In the genomic region with DNA sequence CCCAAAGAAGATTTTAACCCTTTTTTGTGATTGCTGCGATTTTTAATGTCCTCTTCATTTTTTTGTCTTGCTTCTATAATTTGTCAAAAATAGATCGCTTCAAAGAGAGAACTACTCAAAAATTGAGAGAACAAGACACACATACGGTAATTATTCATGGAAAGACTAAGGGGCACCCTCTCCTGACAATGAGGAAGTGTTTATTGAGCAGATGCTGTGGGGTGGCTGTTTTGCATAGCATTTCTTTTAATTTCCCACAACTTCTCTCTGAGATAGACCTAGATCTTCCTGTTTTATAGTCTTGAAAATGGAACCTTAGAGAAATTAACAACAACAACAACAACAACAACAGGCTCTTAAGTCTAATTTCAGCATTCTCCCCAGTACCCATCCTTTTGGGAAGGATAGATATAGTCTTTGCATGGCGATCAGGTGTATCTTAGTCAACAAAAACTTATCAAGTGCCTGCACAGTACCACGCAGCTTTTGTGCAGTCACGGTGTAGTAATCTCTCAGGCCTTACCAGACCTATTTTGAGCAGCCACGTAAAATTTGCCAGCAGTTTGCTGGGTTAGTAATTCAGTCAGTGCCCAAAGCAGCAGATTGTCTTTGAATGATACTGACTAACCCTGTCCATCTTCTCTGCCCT, we compare ENCODE assay signal across 28 mouse cellular contexts. TPM values are rescaled to one million over a fixed set of nuclear protein-coding genes. Genes with fewer than 3 reads are reported as not detected.
DNase-seq lines count a peak whose midpoint lies in the region; ATAC-seq lines count a peak whose summit lies in the region.
"Had no signal": no experiment of that assay in that cellular context is flagged by ENCODE, and none has a peak within 500 bp of the region (broad histone marks: within the 10 kb centered on the region; RNA-seq: fewer than 3 reads in every experiment).

No protein-coding gene starts in this region.

- ATAC-seq in erythroblast, adult 5-6 weeks (replicated peaks; ENCODE audit: low FRiP score, poor library complexity, severe bottlenecking) = peak; percentile 54
- ATAC-seq in liver, embryonic 15.5 days (ENCODE audit: insufficient read depth) = peak; percentile 71
- no peak for ATAC-seq in forebrain, embryonic 15.5 days (replicated peaks)
- ATAC-seq: forebrain, embryonic 16.5 days; intestine, postnatal 0 days had no signal

- H3K27ac ChIP-seq in liver, embryonic 15.5 days (replicated peaks) = no peak overlapping the region
- H3K27ac ChIP-seq in forebrain, embryonic 15.5 days (replicated peaks) = no peak overlapping the region
- H3K27ac ChIP-seq: embryonic facial prominence, embryonic 12.5 days; heart, embryonic 15.5 days; layer of hippocampus, adult 2 months; limb, embryonic 10.5 days; midbrain, embryonic 12.5 days; neural tube, embryonic 12.5 days; stomach, postnatal 0 days had no signal

- H3K9me3 ChIP-seq in liver, embryonic 15.5 days (replicated peaks) = no peaks in the 10 kb centered on the region
- no peaks in the 10 kb centered on the region for H3K9me3 ChIP-seq in forebrain, embryonic 15.5 days
- H3K9me3 ChIP-seq: embryonic facial prominence, embryonic 12.5 days; heart, embryonic 15.5 days; limb, embryonic 10.5 days; midbrain, embryonic 12.5 days; neural tube, embryonic 12.5 days had no signal

- DNase-seq in spleen, postnatal 36 days (ENCODE audit: low spot score in 2 of 2) = peak; percentile 62 to 68
- DNase-seq in spleen, postnatal 14 days (ENCODE audit: low spot score in 2 of 2) = no peak
- DNase-seq in splenic B cell, adult 2 months (ENCODE audit: low read depth, low spot score) = peak; percentile 82
- no peak for DNase-seq in cerebellum, adult 9-11 months
- DNase-seq in thymus, postnatal 36 days = no peak
- DNase-seq: adrenal gland, postnatal 36 days; cerebellum, adult 11-12 months; cerebellum, postnatal 14 days; gastrocnemius, postnatal 25 days; kidney, postnatal 25 days; lung, postnatal 10 days; retina, postnatal 1 day; right cerebral cortex, postnatal 25 days; spleen, adult 18-20 months; thymus, adult 2 months had no signal

- no peaks in the 10 kb centered on the region for H3K36me3 ChIP-seq in liver, embryonic 15.5 days (replicated peaks)
- no peaks in the 10 kb centered on the region for H3K36me3 ChIP-seq in splenic B cell, adult 2 months (ENCODE audit: control insufficient read depth, insufficient read depth, low read length, poor library complexity, severe bottlenecking)
- no peaks in the 10 kb centered on the region for H3K36me3 ChIP-seq in forebrain, embryonic 15.5 days
- H3K36me3 ChIP-seq: embryonic facial prominence, embryonic 12.5 days; heart, embryonic 15.5 days; limb, embryonic 10.5 days; midbrain, embryonic 12.5 days; neural tube, embryonic 12.5 days had no signal

- peaks cover 37% of the 10 kb centered on the region for H3K4me1 ChIP-seq in liver, embryonic 15.5 days (replicated peaks)
- H3K4me1 ChIP-seq in forebrain, embryonic 15.5 days = no peaks in the 10 kb centered on the region
- H3K4me1 ChIP-seq: embryonic facial prominence, embryonic 12.5 days; heart, embryonic 15.5 days; midbrain, embryonic 12.5 days; neural tube, embryonic 12.5 days had no signal

- no peak overlapping the region for H3K9ac ChIP-seq in liver, embryonic 15.5 days
- no peak overlapping the region for H3K9ac ChIP-seq in forebrain, embryonic 15.5 days (replicated peaks)
- H3K9ac ChIP-seq: embryonic facial prominence, embryonic 12.5 days; heart, embryonic 15.5 days; midbrain, embryonic 12.5 days; neural tube, embryonic 12.5 days had no signal

- no peaks in the 10 kb centered on the region for H3K27me3 ChIP-seq in liver, embryonic 15.5 days
- H3K27me3 ChIP-seq in splenic B cell, adult 2 months (ENCODE audit: control insufficient read depth, insufficient read depth, low read length, poor library complexity, severe bottlenecking) = no peaks in the 10 kb centered on the region
- H3K27me3 ChIP-seq in forebrain, embryonic 15.5 days = peaks cover 4% of the 10 kb centered on the region; the same call in 1 of the 2 replicates
- H3K27me3 ChIP-seq: embryonic facial prominence, embryonic 12.5 days; heart, embryonic 15.5 days; midbrain, embryonic 12.5 days; neural tube, embryonic 12.5 days had no signal

- H3K4me2 ChIP-seq in liver, embryonic 15.5 days = no peak overlapping the region
- H3K4me2 ChIP-seq in forebrain, embryonic 15.5 days (replicated peaks) = no peak overlapping the region
- H3K4me2 ChIP-seq: embryonic facial prominence, embryonic 12.5 days; heart, embryonic 15.5 days; midbrain, embryonic 12.5 days; neural tube, embryonic 12.5 days had no signal

- no peak overlapping the region for H3K4me3 ChIP-seq in liver, embryonic 15.5 days (replicated peaks)
- no peak overlapping the region for H3K4me3 ChIP-seq in forebrain, embryonic 15.5 days
- H3K4me3 ChIP-seq: embryonic facial prominence, embryonic 12.5 days; erythroblast, embryonic 14.5 days; heart, embryonic 15.5 days; layer of hippocampus, adult 2 months; limb, embryonic 10.5 days; midbrain, embryonic 12.5 days; neural tube, embryonic 12.5 days had no signal

- 41% methylated on average over 7 of the region's 7 CpGs for WGBS in liver, embryonic 15.5 days (ENCODE audit: insufficient replicate concordance)
- 88% methylated on average over 7 of the region's 7 CpGs for WGBS in forebrain, embryonic 15.5 days

RNA-seq across cellular contexts. Expression of gene Map3k1, which starts 13.1 kb away (rescaled TPM):
- 29.0 and 36.7 TPM in 2 replicates for total RNA-seq in erythroblast, adult 5-6 weeks (2015; ENCODE audit: low replicate concordance)
- total RNA-seq in erythroblast, adult 5-6 weeks (2017; ENCODE audit: low replicate concordance) = 40.0 and 79.6 TPM in 2 replicates
- 11.8 and 12.3 TPM in 2 replicates for polyA plus RNA-seq in liver, embryonic 15.5 days (2015; fragmentation: Nextera tagmentation; extraction: Ambion mirVana)
- polyA plus RNA-seq in forebrain, embryonic 15.5 days (2015; fragmentation: Nextera tagmentation; extraction: Ambion mirVana) = 9.8 and 9.9 TPM in 2 replicates

Comparison
In these comparisons a context has a peak if more than half of its experiments do, and no peak if none do; other contexts are left out.
1. DNase-seq: peak in spleen, postnatal 36 days (2 of 2) and splenic B cell, adult 2 months (single experiment); none in spleen, postnatal 14 days (0 of 2), cerebellum, adult 9-11 months (single experiment) and thymus, postnatal 36 days (0 of 2).